Mouse (Mus musculus) mouse trophoblast stem cell (cell line): ENCODE results near the gene Nrn1.

Experiments used
- in situ Hi-C, 2 experiments: fragments of 300-500 bp; cut with MseI, MboI; formaldehyde crosslinking; loops; 2 replicates in 1 of 2; 3 replicates in 1 of 2; pipeline ENCODE4 v1.15.1; 2025

Gene Nrn1

DNA sequence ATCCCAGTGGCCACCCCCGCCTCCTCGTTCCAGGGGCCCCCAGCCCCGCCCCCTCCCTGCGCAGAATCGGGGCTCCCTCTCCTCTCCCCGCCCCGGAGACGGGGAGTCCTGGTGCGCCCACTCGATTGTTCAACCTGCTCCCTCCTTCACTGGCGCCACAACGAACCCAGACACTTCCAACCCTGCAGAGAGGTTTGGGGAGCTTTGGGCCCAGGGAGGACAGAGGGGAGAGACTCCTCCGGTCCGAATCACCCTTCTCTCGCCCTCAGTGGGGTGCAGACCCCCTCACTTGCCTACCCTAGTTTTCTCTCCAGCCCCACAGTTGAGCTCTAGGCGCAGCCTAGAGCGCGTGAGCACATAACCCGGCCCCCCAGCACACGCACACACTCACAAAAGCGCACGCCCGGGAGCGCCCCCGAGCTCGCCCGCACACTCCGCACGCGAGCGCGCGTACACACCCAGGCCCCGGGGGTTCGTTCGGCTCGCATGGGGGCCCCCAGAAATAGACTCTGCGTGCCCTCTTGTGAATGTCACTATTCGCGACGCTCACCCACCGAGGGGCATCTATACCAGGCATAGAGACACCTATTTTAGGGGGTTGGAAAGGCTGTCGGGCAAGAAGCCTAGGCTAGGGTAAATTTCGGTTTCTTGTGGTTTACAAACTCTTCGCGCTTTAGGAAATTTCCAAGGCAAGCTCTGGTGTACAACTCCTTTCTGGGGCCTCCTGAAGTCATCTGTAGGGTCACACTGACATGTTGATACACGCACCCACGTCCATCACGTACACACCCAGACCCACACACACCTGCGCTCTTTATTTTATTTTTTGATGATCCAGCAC, at the start of gene Nrn1:
Gene Nrn1 (minus strand): TSS at position 401 of the 841 bp plus-strand sequence.
- in situ Hi-C loops: no loop called here

DNA sequence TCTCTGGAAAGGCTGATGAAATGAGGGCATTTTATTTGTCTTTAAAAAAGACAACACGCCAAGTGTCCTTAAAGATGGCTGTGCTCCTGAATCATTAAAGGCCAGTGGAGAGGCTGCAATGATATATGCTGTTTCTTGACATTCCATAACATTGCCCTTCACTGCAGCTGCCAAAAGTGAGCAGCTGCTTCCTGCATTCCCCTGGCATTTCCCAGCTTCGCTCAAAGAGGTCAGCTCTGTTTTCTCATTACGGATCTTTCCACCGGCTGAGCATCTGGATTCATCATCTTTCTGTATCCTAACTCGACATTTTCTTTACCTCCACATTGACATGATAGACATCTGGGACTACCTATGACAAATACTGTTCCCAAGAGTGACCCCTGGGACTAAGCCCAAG, 44.7 kb upstream of the Nrn1 start:
- in situ Hi-C loops: loop anchor here (10.0 to 25.0 kb wide), 2 partner anchors 533 to 535 kb away; no protein-coding TSS in a partner anchor

DNA sequence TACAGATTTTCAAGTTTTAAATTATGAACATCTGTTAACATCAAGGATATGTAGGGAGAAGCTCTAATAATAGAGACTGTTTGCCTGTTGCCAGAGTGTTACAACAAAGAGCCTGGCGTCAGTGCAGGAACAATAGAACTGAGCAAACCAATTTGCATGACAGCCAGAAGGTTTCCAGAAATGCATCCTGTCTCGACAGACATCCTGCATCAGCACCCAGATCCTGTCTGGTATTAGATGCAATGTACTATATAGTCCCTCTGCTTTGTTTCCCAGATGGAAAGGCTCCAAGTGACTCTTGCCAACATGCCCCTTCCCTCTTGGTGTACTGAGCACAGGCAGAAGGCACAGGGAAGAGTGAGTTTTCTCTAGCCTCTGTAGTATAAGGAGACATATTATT, 31.9 kb upstream of the Nrn1 start:
- in situ Hi-C loops: no loop called here

DNA sequence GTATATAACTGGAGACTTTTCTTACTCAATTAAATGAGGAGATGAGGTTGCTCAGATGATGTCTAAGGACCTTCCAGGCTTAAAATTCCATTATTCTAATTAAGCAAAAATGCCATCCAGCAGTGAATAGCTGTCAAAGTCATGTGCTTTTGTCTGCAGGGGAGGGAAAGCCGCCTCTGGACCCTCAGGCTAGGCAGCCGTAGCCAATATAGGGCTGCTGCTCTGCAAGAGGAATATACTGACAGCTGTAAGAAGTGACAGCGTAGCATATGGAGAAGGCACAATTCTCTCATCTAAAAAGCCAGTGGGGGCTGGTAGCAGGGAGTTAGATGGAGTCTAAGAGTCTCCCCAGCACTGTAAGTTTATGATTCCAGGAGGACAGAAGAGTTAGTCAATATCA, 16.9 kb upstream of the Nrn1 start:
- in situ Hi-C loops: no loop called here

DNA sequence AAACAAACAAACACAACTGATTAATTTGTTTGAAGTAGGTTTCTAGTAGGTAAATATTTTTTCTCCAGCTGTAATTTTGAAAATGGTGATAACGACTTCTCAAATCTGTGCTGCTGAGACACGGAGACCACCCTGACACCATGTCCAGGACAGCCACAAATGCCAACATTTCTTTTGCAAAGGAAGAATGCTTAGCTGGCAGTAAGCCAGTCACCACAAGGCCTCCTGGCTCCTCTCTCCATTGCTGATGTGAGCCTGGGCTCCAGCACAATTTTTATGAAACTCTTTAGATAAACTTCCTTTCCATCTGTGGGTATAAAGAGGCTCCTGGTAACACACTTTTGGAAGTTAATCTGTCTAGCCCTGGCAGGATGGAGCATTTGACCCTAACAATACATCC, 15.1 kb upstream of the Nrn1 start:
- in situ Hi-C loops: no loop called here

DNA sequence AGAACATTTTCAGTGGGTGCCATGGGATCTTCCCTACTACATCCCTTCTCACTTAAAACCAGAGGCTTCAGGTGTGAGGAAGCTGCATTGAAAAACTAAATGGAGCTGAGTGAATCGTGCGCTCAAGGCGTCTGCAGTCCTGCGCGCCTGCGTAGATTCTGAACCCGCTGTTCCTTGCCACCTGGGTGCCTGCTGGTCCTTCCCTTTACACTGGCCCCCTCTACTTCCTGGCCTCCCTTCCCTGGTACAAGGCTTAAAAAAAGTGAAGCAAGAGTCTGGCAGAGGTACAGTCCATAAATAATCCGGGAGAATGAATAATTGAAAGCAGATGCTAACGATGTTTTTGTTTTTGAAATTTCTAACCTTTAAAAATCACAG, 1.7 kb upstream of the Nrn1 start:
- in situ Hi-C loops: no loop called here

DNA sequence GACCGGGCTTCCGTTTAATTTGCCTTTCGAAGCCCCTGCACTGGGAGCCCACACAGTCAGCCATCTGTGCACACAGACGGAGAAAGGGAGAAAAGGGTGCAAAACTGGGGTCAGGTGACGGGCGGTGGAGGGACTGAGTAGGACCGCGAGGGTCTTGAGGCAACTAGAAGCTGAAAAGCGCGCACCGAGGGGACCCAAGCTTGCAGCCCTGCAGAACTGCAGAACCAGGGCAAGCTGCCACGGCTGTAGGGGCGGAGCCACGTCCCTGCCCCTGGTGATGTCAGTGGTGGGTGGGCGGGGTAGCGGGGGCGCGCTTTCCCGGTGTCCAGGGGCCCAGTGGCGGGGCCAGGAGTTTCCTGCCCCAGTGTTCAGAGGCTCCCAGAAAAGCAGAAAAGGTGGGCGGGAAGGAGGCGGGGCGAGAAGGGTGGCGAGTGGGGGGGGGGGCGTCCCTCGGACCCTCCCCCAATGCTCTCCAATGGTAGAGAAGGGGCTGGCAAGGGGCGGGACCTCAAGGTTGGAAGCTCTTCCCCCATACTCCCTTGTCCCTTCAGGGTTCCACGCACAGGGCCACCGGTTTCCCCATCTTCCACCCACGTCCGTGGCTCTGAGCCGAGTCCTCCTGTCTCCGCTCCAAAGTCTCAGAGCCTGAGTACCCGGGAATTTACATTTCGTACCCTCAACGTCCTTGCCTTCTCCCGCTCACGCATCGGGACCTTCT, 1.1 kb upstream of the Nrn1 start:
- in situ Hi-C loops: no loop called here

DNA sequence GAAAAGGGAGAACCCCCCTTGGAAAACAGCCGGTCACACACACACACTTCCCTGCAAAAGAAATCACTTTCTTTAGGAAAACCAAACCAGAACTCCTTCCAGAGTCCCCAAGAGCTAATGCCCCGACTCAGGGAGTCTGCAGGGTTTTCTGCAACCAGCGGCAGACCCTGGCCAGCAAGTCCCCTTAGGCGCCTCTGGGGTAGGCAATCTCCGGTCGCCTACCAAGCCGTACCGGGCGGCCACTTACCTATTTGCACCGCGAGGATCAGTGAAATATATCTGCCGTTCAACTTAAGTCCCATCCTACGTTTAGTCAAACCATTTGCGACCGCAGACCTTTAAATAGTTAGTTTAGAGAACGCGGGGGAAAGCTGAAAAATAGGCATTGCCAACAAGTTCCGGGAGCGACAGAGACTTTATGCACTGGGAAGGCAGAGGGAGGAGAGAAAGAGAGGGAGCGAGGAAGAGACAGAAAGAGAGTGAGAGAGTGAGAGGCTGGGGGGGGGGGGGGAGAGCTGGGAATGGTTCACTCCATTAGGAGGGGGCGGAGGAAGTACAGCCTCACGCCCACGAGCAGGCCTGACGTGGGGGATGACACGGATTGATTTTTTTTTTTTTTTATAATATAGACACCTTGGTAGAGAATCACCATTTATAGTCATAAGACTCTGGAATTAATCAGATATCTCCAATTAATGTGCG, 791 bp downstream of the Nrn1 start:
- in situ Hi-C loops: no loop called here

DNA sequence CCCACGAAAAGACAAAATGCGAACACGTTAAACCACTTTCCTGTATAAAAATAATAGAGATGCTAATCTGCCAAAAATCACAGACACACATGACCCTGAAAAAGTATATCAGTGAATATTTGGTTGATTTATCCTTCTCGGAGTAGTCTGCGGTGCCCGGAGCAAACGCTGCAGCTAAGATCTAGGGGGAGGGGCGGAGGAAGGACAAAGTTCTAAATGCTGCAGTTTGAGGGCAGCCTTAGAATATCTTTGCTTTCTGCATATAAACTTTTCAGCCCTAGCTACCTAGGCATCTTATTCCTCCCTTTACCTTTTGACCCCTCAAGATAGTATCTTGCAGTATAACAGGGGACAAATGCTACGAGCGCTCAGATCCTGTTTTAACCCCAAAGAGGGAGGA, 1.4 kb downstream of the Nrn1 start:
- in situ Hi-C loops: no loop called here

DNA sequence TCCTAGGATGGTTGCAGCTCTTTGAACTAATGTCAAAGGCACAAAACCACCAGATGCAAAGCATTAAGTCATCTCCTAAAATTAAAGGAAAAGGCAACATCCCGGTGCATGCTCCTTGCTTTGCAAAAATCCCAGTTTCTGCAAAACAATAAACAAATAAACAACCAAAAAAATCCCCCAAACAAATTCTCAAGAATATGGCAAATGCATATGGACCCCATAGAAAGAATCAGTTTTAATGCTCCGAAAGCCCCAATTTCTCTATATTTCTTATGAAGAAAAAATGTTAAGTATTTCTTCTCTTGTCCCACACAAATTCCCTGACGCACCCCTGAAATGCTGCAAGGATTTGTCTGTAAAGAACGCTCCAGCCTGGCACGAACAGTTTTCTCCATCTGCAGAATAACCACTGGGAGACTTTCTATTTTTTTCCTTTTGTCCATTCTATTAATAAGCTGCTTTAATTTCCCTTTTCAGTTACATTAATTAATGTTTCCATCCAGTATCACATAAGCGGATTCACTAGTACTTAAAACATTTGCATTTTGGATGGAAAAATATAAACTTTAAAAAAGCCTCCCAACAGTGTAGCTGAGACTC, 1.9 kb downstream of the Nrn1 start:
- in situ Hi-C loops: no loop called here

DNA sequence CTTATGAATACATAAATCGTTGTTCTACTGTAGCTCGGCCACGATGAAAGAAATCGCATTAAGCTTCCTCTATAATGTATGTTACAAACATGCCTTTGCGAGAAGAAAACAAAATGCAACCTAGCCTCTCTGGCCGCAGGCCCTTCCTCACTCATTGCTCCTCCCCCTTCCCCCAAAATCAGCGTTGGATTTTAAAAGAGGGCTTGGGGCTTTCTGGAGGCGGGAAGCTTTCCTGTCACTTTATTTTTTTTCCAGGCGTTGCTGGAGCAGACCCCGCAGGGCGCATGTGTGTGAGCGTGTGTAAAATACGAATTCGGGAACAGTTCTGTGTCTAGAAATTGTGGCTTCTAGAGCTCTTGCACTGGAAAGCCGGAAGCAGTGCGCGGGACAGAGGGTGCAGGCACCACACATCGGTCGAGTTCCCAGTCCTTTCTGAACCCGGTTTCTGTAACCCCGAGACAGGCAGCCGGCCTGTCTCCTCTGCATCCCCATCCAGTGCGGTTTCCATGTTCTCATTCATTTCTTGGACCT, 2.9 kb downstream of the Nrn1 start:
- in situ Hi-C loops: no loop called here

DNA sequence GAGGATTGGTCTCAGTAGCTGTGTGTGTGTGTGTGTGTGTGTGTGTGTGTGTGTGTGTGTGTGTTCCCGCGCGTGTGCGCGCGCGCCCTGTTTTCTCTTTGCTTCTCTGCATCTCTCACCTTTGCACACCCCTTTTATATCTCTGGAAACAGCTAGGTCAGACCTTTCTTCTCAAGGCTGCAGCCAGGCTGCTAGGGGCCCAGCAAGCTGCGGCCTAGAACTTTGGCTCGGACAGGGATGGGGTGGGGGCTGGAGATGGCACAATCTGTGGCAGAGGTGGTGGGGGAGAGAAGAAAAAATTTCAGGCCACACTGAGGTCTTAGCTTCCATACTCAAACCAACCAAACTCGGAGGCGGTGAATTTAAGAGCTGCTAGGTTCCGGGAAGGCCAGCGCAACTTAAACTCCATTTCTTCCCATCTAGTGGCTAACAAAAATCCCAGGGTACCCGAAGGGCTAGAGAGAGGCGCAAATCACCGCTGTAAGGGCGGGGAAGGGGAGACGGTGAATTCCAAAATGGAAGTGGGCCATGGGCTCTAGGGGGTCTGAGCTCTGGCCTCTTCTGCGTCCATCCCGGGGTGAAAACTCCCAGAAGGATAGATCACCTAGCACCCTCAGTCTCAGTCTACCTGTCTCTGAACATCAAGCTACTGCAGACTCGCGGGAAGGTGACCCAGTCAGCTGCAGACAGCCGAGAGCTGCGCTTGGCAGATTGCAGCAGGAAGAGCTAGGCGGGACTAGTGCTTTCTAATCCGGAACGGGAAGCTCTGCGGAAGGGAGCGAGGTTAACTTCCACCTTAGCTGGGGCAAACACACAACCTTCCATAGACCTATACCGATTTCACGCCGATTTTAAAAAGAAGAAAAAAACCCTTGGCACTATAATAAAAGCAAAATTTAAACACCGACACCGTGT, 3.7 kb downstream of the Nrn1 start:
- in situ Hi-C loops: no loop called here

DNA sequence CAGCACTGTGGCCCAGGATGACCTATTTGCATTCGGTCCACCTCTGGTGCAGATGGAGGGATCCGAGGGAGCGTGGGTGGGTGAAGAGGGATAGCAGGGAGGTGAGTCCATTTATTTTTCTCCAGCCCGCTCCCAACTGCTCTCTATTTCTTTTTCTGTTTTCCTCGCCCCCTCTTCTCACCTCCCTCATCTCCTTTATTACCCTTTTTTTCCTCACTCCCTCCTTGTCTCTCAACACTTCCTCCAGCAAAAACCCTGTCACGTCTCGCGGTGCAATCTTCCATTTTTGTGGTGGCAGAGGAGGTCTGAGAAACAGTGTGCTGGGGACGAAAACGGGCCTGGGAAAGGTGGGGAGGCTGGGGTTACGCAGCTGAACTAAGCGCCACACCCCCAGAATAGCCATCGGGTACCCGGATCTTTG, 4.6 kb downstream of the Nrn1 start:
- in situ Hi-C loops: no loop called here

DNA sequence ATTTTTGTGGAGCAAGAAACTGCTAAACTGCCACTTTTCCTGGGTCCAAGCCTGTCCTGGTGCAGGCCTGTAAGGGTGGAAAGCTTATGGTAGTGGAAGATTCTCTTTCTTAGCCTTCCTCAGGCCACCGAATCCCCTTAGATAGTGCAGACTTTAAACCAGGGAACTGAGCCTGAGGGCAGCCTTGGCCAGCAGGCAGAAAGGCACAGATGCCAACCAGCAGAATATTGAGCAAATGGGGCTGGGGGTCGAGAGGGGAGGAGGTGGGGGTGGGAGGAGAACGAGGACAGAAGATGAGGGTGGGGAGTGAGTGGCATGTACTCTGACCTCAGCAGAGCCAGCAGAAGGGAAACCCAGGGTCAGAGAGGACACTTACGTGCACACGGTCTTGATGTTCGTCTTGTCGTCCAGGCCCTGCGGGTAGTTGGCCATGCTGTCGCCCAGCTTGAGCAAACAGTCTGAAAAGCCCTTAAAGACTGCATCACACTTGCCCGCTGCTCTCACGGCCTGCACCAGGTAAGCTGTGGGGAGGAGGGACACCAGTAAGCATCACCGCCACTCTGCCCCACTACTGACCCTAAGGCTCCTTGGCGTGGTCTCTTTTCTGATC, 5.1 kb downstream of the Nrn1 start:
- in situ Hi-C loops: no loop called here

DNA sequence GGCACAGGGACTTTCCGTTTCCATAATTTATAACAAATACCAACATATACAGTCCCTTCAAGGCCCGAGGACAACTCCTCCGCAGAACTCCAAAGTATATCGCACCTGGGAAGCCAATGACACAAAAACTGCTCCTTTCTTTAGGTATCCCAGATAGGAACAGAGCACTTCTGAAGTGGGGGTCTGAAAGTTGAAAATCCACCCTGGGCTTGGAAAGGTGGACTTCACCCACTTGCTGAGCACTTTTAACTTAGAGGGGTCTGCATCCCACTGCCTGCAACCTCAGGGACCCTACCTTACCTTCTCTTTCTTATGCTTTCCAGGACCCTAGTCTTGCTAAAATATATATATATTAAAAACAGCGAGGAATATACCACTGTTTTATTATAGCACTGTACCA, 6.4 kb downstream of the Nrn1 start:
- in situ Hi-C loops: no loop called here

DNA sequence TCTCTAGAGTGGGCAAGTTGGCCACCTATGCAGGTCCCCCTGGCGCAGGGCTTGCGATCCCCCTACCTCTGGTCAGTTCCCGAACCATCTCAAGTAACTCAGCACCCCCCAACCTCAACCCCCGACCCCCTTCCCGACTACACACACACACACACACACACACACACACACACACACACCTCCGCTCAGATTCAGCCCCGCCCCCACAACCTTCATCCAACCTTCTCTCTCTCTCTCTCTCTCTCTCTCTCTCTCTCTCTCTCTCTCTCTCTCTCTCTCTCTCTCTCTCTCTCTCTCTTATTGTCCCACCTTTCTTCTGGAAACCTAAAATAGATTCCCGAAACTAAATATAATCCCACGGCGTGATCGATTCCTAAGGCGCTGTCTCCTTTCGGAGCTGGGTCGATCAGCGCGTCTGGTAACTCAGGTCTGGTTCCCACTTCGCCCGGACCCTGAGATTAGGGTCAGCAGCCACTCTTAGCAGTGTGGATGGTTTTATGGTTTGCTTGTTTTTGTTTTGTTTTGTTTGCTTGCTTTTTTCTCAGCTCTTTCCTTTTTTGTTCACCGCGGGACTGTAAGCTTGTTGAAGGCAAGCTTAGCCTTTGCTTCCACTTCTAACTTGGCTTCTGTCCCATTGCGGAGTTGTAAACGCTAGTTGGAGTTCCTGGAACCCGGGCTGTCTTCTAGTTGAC, 7.0 kb downstream of the Nrn1 start:
- in situ Hi-C loops: no loop called here

DNA sequence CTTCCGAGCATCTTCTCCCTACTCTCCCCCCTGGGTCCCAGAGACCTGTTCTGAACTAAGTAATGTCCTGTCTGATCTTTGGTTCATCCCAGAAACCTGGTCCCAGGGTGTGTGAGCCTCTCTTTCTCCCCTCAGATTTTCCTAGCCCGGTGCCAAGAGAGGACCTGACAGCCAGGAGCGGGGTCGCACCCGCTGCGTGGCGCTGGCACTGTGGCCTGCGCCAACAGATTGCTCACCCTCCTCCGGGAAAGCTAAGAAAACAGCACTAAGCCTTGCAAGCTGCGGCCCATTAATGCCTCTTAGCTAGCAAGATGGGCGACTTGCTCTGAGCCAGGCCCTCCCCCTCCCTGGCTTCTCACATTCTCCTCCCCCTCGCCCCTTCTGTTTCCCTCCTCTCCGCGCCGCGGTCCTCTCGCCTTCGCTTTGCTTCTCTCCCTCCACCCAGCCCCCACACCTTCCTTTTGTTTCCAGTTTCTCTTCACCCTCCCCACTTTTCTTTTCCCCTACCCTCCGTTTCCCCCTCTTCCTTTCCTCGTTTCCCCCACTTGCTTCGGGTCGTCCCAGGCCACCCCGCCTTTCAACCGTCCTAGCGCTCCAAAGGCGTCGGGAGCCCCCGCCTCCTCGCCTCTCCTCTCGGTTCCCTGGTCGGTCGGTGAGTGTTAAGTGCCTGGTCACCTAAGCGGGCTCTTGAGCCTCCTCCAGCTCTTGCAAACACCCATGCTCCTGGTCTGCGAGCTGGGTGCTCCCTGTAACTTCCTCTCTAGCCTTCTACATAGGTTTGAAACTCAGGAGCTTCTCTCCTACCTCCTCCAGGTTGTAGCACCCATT, 7.8 kb downstream of the Nrn1 start:
- in situ Hi-C loops: no loop called here

DNA sequence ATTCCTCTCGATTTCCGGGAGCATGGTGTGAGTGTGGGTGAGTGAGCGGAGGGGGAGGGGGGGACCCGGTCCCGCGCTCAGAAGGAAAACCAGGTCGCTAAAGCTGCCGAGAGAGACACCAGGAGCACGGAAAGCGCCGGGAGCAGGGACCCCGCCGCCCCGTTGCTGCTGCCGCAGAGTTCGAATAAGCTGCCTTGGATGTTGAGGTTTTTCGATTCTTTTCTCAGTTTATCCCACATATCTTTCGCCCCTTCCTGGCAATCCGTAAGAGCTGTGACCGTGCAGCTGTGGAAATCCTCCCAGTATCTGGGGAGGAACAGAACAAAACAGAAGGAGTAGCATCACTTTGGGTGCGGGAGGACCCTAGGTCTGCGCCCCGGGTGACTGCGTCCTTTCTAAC, 8.4 kb downstream of the Nrn1 start:
- in situ Hi-C loops: no loop called here

DNA sequence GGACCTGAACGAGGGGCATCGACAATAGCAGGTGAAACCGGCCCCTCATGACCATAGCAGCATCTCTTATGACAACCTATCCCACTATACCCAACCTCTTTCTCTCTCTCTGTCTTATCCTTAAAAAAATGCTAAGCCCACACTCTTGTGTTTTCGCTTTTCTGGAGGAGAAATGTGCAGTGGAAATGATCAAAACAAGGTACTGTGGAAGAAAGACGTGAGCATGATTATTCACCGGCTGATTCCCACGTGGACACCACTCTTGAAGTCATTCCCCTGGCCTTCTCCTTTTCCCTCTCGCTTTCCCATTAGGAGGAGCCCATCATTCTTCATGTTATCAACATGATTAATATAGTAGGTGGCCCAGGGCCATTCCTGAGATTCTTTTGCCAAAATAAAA, 9.1 kb downstream of the Nrn1 start:
- in situ Hi-C loops: no loop called here
